ENCODE assay signal across 25 mouse cellular contexts in the genomic region with DNA sequence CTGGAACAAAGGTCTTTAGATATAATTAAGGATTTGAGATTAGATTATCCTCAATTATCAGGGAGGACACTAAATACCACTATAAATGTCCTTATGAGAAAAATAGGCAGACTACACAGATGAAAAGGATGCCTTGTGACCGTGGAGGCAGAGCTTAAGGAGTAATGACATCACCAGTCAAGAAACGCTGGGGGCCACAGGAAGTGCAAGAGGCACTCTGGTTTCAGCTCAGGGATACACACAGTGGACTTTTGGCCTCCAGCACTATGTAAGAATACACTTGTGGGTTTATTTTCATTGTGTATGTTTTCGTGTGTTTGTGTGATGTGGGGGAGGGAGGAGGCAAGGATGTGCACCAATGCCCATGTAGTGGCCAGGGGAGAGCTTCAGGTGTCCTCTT. TPM values are rescaled to one million over a fixed set of nuclear protein-coding genes. Genes with fewer than 3 reads are reported as not detected.
A peak's percentile ranks its signal among the peaks of the same experiment; 100 is the strongest.
DNase-seq lines count a peak whose midpoint lies in the region; ATAC-seq and TF ChIP-seq lines count a peak whose summit lies in the region.
"Had no signal": no experiment of that assay in that cellular context is flagged by ENCODE, and none has a peak within 500 bp of the region (broad histone marks: within the 10 kb centered on the region; RNA-seq: fewer than 3 reads in every experiment).

No protein-coding gene starts in this region.

- H3K27me3 ChIP-seq in intestine, postnatal 0 days (replicated peaks; ENCODE audit: control insufficient read depth, insufficient read depth, low read length): peaks cover 4% of the 10 kb centered on the region; the same call in 1 of the 2 replicates
- H3K27me3 ChIP-seq in intestine, embryonic 16.5 days (replicated peaks; ENCODE audit: control insufficient read depth, insufficient read depth, low read length): no peaks in the 10 kb centered on the region; the same call in 1 of the 2 replicates
- peaks cover 19% of the 10 kb centered on the region for H3K27me3 ChIP-seq in midbrain, embryonic 14.5 days (ENCODE audit: control insufficient read depth, insufficient read depth, low read length)
- H3K27me3 ChIP-seq in limb, embryonic 10.5 days (ENCODE audit: low read depth, poor library complexity, severe bottlenecking): peaks cover 36% of the 10 kb centered on the region

- H3K79me2 ChIP-seq in macrophage (ENCODE audit: inconsistent target): peaks cover 14% of the 10 kb centered on the region; the same call in 1 of the 2 replicates

- H3K9ac ChIP-seq in intestine, postnatal 0 days (ENCODE audit: low read depth, low read length): no peak overlapping the region
- H3K9ac ChIP-seq in intestine, embryonic 16.5 days (ENCODE audit: low read depth, low read length): no peak overlapping the region
- no peak overlapping the region for H3K9ac ChIP-seq in midbrain, embryonic 14.5 days (replicated peaks; ENCODE audit: low read length)
- H3K9ac ChIP-seq: embryonic facial prominence, embryonic 13.5 days; forebrain, embryonic 12.5 days; heart, embryonic 12.5 days; hindbrain, embryonic 12.5 days had no signal

- no peak for TF ChIP-seq POLR2A in bone marrow macrophage, adult 2 months (IDR thresholded peaks at IDR 0.05; ENCODE audit: borderline replicate concordance, low read depth, low read length)

- no peak for TF ChIP-seq CTCF in intestine, postnatal 0 days (IDR thresholded peaks at IDR 0.05; ENCODE audit: low read depth)
- TF ChIP-seq CTCF in bone marrow macrophage, adult 2 months (IDR thresholded peaks at IDR 0.05; ENCODE audit: low read depth, low read length): no peak

- H3K27ac ChIP-seq in intestine, postnatal 0 days (ENCODE audit: low read depth, low read length): peak overlapping the region; percentile 10; the same call in 1 of the 2 replicates
- H3K27ac ChIP-seq in intestine, embryonic 16.5 days (ENCODE audit: low read length): no peak overlapping the region
- H3K27ac ChIP-seq in bone marrow macrophage, adult 2 months (ENCODE audit: insufficient read depth, low read depth, low read length): peak overlapping the region; percentile 95
- H3K27ac ChIP-seq in macrophage: peak overlapping the region; percentile 89
- H3K27ac ChIP-seq in midbrain, embryonic 14.5 days (replicated peaks; ENCODE audit: low read depth, low read length): no peak overlapping the region
- H3K27ac ChIP-seq in limb, embryonic 10.5 days: no peak overlapping the region
- H3K27ac ChIP-seq: embryonic facial prominence, embryonic 13.5 days; forebrain, embryonic 12.5 days; hindbrain, embryonic 12.5 days had no signal

- H3K4me3 ChIP-seq in intestine, postnatal 0 days (ENCODE audit: low read depth, low read length): no peak overlapping the region
- H3K4me3 ChIP-seq in intestine, embryonic 16.5 days (ENCODE audit: low read length): no peak overlapping the region
- H3K4me3 ChIP-seq in bone marrow macrophage, adult 2 months (ENCODE audit: insufficient read depth, low read length): peak overlapping the region; percentile 83
- H3K4me3 ChIP-seq in macrophage (ENCODE audit: inconsistent target): peak overlapping the region; percentile 41
- H3K4me3 ChIP-seq in midbrain, embryonic 14.5 days (replicated peaks; ENCODE audit: low read depth, low read length): no peak overlapping the region
- H3K4me3 ChIP-seq in limb, embryonic 10.5 days: no peak overlapping the region
- H3K4me3 ChIP-seq: embryonic facial prominence, embryonic 13.5 days; forebrain, embryonic 12.5 days; heart, embryonic 12.5 days; hindbrain, embryonic 12.5 days had no signal

- no peaks in the 10 kb centered on the region for H3K9me3 ChIP-seq in intestine, postnatal 0 days (ENCODE audit: control insufficient read depth)
- H3K9me3 ChIP-seq in intestine, embryonic 16.5 days (ENCODE audit: control insufficient read depth, low read length): no peaks in the 10 kb centered on the region
- H3K9me3 ChIP-seq in midbrain, embryonic 14.5 days (ENCODE audit: control insufficient read depth, low read length): no peaks in the 10 kb centered on the region
- no peaks in the 10 kb centered on the region for H3K9me3 ChIP-seq in limb, embryonic 10.5 days (replicated peaks)
- H3K9me3 ChIP-seq: embryonic facial prominence, embryonic 13.5 days; forebrain, embryonic 12.5 days; heart, embryonic 12.5 days; hindbrain, embryonic 12.5 days had no signal

- no peaks in the 10 kb centered on the region for H3K36me3 ChIP-seq in intestine, postnatal 0 days (ENCODE audit: control insufficient read depth, insufficient read depth)
- no peaks in the 10 kb centered on the region for H3K36me3 ChIP-seq in intestine, embryonic 16.5 days (ENCODE audit: control insufficient read depth, insufficient read depth, low read length)
- peaks cover 13% of the 10 kb centered on the region for H3K36me3 ChIP-seq in macrophage (ENCODE audit: inconsistent target)
- H3K36me3 ChIP-seq in midbrain, embryonic 14.5 days (ENCODE audit: control insufficient read depth, insufficient read depth, low read length): no peaks in the 10 kb centered on the region
- no peaks in the 10 kb centered on the region for H3K36me3 ChIP-seq in limb, embryonic 10.5 days
- H3K36me3 ChIP-seq: embryonic facial prominence, embryonic 13.5 days; forebrain, embryonic 12.5 days; heart, embryonic 12.5 days; hindbrain, embryonic 12.5 days had no signal

- peak overlapping the region; percentile 13; the same call in 1 of the 2 replicates for H3K4me2 ChIP-seq in intestine, postnatal 0 days (replicated peaks; ENCODE audit: low read depth)
- no peak overlapping the region for H3K4me2 ChIP-seq in intestine, embryonic 16.5 days (ENCODE audit: low read depth, low read length)
- no peak overlapping the region for H3K4me2 ChIP-seq in midbrain, embryonic 14.5 days (ENCODE audit: low read length)
- H3K4me2 ChIP-seq: embryonic facial prominence, embryonic 13.5 days; forebrain, embryonic 12.5 days; heart, embryonic 12.5 days; hindbrain, embryonic 12.5 days had no signal

- 42% methylated on average over 3 of the region's 3 CpGs for WGBS in intestine, postnatal 0 days
- WGBS in intestine, embryonic 16.5 days: 54% methylated on average over 3 of the region's 3 CpGs
- 5% methylated on average over 3 of the region's 3 CpGs for WGBS in macrophage (ENCODE audit: missing documents)
- 78% methylated on average over 3 of the region's 3 CpGs for WGBS in midbrain, embryonic 14.5 days
- 70% methylated on average over 3 of the region's 3 CpGs for WGBS in limb, embryonic 10.5 days

- no peak for DNase-seq in midbrain, embryonic 14.5 days
- DNase-seq in urinary bladder, adult 2 months (ENCODE audit: low spot score): no peak
- DNase-seq in limb, embryonic 10.5 days (ENCODE audit: low spot score): no peak
- DNase-seq: adrenal gland, adult 8-10 months; adrenal gland, postnatal 36 days; cerebellum, adult 11-12 months; cerebellum, adult 9-10 months; cerebellum, postnatal 25 days; gastrocnemius, postnatal 14 days had no signal

- H3K4me1 ChIP-seq in intestine, postnatal 0 days (replicated peaks; ENCODE audit: control insufficient read depth, insufficient read depth, low read length): peaks cover 6% of the 10 kb centered on the region; the same call in 1 of the 2 replicates
- peaks cover 10% of the 10 kb centered on the region for H3K4me1 ChIP-seq in intestine, embryonic 16.5 days (ENCODE audit: control insufficient read depth, insufficient read depth, low read length)
- peaks cover 11% of the 10 kb centered on the region for H3K4me1 ChIP-seq in bone marrow macrophage, adult 2 months (ENCODE audit: control insufficient read depth, insufficient read depth, low read length)
- H3K4me1 ChIP-seq in midbrain, embryonic 14.5 days (ENCODE audit: control insufficient read depth, insufficient read depth, low read length): peaks cover 6% of the 10 kb centered on the region; the same call in 1 of the 2 replicates
- H3K4me1 ChIP-seq in limb, embryonic 10.5 days: peaks cover 11% of the 10 kb centered on the region

- ATAC-seq in intestine, postnatal 0 days: peak; percentile 78
- no peak; the same call in 1 of the 2 replicates for ATAC-seq in intestine, embryonic 16.5 days
- ATAC-seq in neutrophil, adult 5-6 weeks (ENCODE audit: extremely low read depth, insufficient number of reproducible peaks, low FRiP score, poor library complexity, severe bottlenecking): peak; percentile 32; the same call in 1 of the 2 replicates
- ATAC-seq in midbrain, embryonic 14.5 days (ENCODE audit: low FRiP score, low TSS enrichment): no peak
- ATAC-seq: forebrain, embryonic 16.5 days; hindbrain, embryonic 16.5 days had no signal

RNA-seq across cellular contexts. Expression of gene Ovol2, which starts 5.3 kb away (rescaled TPM):
- 7.5 and 7.9 TPM in 2 replicates for polyA plus RNA-seq in intestine, postnatal 0 days (2015; fragmentation: Nextera tagmentation; extraction: Ambion mirVana)
- polyA plus RNA-seq in intestine, embryonic 16.5 days (2015; fragmentation: Nextera tagmentation; extraction: Ambion mirVana): 1.2 TPM in 2 replicates
- polyA plus RNA-seq in bone marrow macrophage, adult 2 months (2012; ENCODE audit: insufficient read depth, insufficient read length, missing spikeins): not detected in 2 replicates
- total RNA-seq in macrophage (2018; cell fraction: chromatin; rRNA removed): not detected
- under 1 TPM in 1 of 26 experiments, not detected in 25; 0.05 TPM for total RNA-seq in macrophage (2018; cell fraction: cytosol; rRNA removed)
- total RNA-seq in macrophage (2018; cell fraction: nucleus; rRNA removed): not detected
- not detected in 3 replicates for polyA plus RNA-seq in macrophage (2018)
- not detected in 2 replicates for total RNA-seq in neutrophil, adult 5-6 weeks (2017)
- not detected in 2 replicates for polyA plus RNA-seq in midbrain, embryonic 14.5 days (2014; fragmentation: Nextera tagmentation; extraction: Ambion mirVana)
- polyA plus RNA-seq in urinary bladder, adult 2 months (2012; rRNA removed): 4.9 and 5.7 TPM in 2 replicates
- 0.41 and 0.97 TPM in 2 replicates for polyA plus RNA-seq in limb, embryonic 10.5 days (2016; fragmentation: Nextera tagmentation; extraction: Ambion mirVana)
- total RNA-seq: adrenal gland, adult 8-10 months; adrenal gland, postnatal 36 days; gastrocnemius, adult 18-20 months; gastrocnemius, postnatal 14 days; heart, adult 8-10 months; heart, postnatal 25 days had no signal
- polyA plus RNA-seq: C2C12; forebrain, embryonic 16.5 days; hindbrain, embryonic 16.5 days had no signal

RNA-seq across cellular contexts. Expression of gene Kat14, which starts 31.6 kb away (rescaled TPM):
- polyA plus RNA-seq in intestine, postnatal 0 days (2015; fragmentation: Nextera tagmentation; extraction: Ambion mirVana): 34.9 and 40.9 TPM in 2 replicates
- 44.7 and 45.5 TPM in 2 replicates for polyA plus RNA-seq in intestine, embryonic 16.5 days (2015; fragmentation: Nextera tagmentation; extraction: Ambion mirVana)
- polyA plus RNA-seq in bone marrow macrophage, adult 2 months (2012; ENCODE audit: insufficient read depth, insufficient read length, missing spikeins): 23.7 and 33.0 TPM in 2 replicates
- total RNA-seq in macrophage (2018; cell fraction: chromatin; rRNA removed): 10 to 100 TPM in 23 of 26 experiments, 1 to 10 TPM in 3; 8.1 to 91.6 (median 41.1) TPM
- 10 to 100 TPM in 25 of 26 experiments, 1 to 10 TPM in 1; 9.7 to 38.1 (median 30.1) TPM for total RNA-seq in macrophage (2018; cell fraction: cytosol; rRNA removed)
- 10 to 100 TPM in 25 of 26 experiments, 1 to 10 TPM in 1; 9.7 to 82.4 (median 35.2) TPM for total RNA-seq in macrophage (2018; cell fraction: nucleus; rRNA removed)
- 23.5 to 36.0 TPM (median 28.7 TPM) in 3 replicates for polyA plus RNA-seq in macrophage (2018)
- 22.2 and 26.9 TPM in 2 replicates for total RNA-seq in neutrophil, adult 5-6 weeks (2017)
- polyA plus RNA-seq in midbrain, embryonic 14.5 days (2014; fragmentation: Nextera tagmentation; extraction: Ambion mirVana): 24.0 and 25.5 TPM in 2 replicates
- polyA plus RNA-seq in urinary bladder, adult 2 months (2012; rRNA removed): 27.7 and 28.5 TPM in 2 replicates
- polyA plus RNA-seq in limb, embryonic 10.5 days (2016; fragmentation: Nextera tagmentation; extraction: Ambion mirVana): 68.7 and 71.3 TPM in 2 replicates

RNA-seq across cellular contexts. Expression of gene Pet117, which starts 31.6 kb away (rescaled TPM):
- polyA plus RNA-seq in intestine, postnatal 0 days (2015; fragmentation: Nextera tagmentation; extraction: Ambion mirVana): 8.0 and 12.4 TPM in 2 replicates
- polyA plus RNA-seq in intestine, embryonic 16.5 days (2015; fragmentation: Nextera tagmentation; extraction: Ambion mirVana): 1.3 and 4.2 TPM in 2 replicates
- 3.6 TPM in 1 of 2 replicates, not detected in the other for polyA plus RNA-seq in bone marrow macrophage, adult 2 months (2012; ENCODE audit: insufficient read depth, insufficient read length, missing spikeins)
- 10 to 100 TPM in 1 of 26 experiments, 1 to 10 TPM in 2, under 1 TPM in 1, not detected in 22; 0.90 to 13.4 (median 8.5) TPM for total RNA-seq in macrophage (2018; cell fraction: chromatin; rRNA removed)
- not detected for total RNA-seq in macrophage (2018; cell fraction: cytosol; rRNA removed)
- total RNA-seq in macrophage (2018; cell fraction: nucleus; rRNA removed): 10 to 100 TPM in 1 of 26 experiments, 1 to 10 TPM in 2, not detected in 23; 1.7 to 13.6 (median 5.6) TPM
- 11.6 TPM in 1 of 3 replicates, not detected in the others for polyA plus RNA-seq in macrophage (2018)
- total RNA-seq in neutrophil, adult 5-6 weeks (2017): not detected in 2 replicates
- 3.1 TPM in 1 of 2 replicates, not detected in the other for polyA plus RNA-seq in midbrain, embryonic 14.5 days (2014; fragmentation: Nextera tagmentation; extraction: Ambion mirVana)
- not detected in 2 replicates for polyA plus RNA-seq in urinary bladder, adult 2 months (2012; rRNA removed)
- 2.3 TPM in 1 of 2 replicates, not detected in the other for polyA plus RNA-seq in limb, embryonic 10.5 days (2016; fragmentation: Nextera tagmentation; extraction: Ambion mirVana)
- polyA plus RNA-seq: gonadal fat pad, adult 2 months had no signal

Comparison
In these comparisons a context has a peak if more than half of its experiments do, and no peak if none do; other contexts are left out.
1. ATAC-seq: peak in intestine, postnatal 0 days (single experiment) and neutrophil, adult 5-6 weeks (single experiment); none in intestine, embryonic 16.5 days (single experiment) and midbrain, embryonic 14.5 days (single experiment).
2. H3K27ac ChIP-seq: peak in intestine, postnatal 0 days (single experiment), bone marrow macrophage, adult 2 months (single experiment) and macrophage (single experiment); none in intestine, embryonic 16.5 days (single experiment), midbrain, embryonic 14.5 days (single experiment) and limb, embryonic 10.5 days (single experiment).
3. H3K4me3 ChIP-seq: peak in bone marrow macrophage, adult 2 months (single experiment) and macrophage (single experiment); none in intestine, postnatal 0 days (single experiment), intestine, embryonic 16.5 days (single experiment), midbrain, embryonic 14.5 days (single experiment) and limb, embryonic 10.5 days (single experiment).